Mouse (Mus musculus) stomach, embryonic 16.5 days (tissue): ENCODE data around the gene Olfr1385. TPM values are rescaled to one million over a fixed set of nuclear protein-coding genes. Genes with fewer than 3 reads are reported as not detected.
"Not testable (repeated sequence)": the region's sequence is repeated elsewhere in the genome, so short reads cannot be mapped to it uniquely, and the experiment has no call there.

ENCODE experiments used
- ATAC-seq: fragments of 200-750 bp; cut with Nextera tagmentation; 2 replicates; pipeline ENCODE4 v1.8.0; 2017; ENCODE audit warnings: moderate number of reproducible peaks, moderate TSS enrichment; ENCODE audit not compliant: insufficient read depth, low FRiP score
- H3K27ac ChIP-seq: fragments of 300-500 bp; sonication (generic); 2 replicates; pipeline ENCODE4 v1.5.1; 2014; ENCODE audit warnings: low read length
- H3K27me3 ChIP-seq: fragments of 300-500 bp; sonication (generic); 2 replicates; pipeline ENCODE4 v1.6.1; 2014; ENCODE audit warnings: low read length, control low read depth, mixed read lengths; ENCODE audit not compliant: control insufficient read depth, insufficient read depth
- H3K36me3 ChIP-seq: fragments of 300-500 bp; sonication (generic); 2 replicates; pipeline ENCODE4 v1.6.1; 2014; ENCODE audit warnings: low read length; ENCODE audit not compliant: control insufficient read depth, insufficient read depth
- H3K4me1 ChIP-seq: fragments of 300-500 bp; sonication (generic); 2 replicates; pipeline ENCODE4 v1.6.1; 2014; ENCODE audit warnings: low read length, control low read depth, mixed read lengths; ENCODE audit not compliant: control insufficient read depth, insufficient read depth
- H3K4me2 ChIP-seq: fragments of 300-500 bp; sonication (generic); 2 replicates; pipeline ENCODE4 v1.6.1; 2014; ENCODE audit warnings: low read depth, low read length, mixed read lengths
- H3K4me3 ChIP-seq: fragments of 300-500 bp; sonication (generic); replicated peaks from 2 replicates; pipeline ENCODE4 v1.5.1; 2014; ENCODE audit warnings: mild to moderate bottlenecking, low read length
- H3K9ac ChIP-seq: fragments of 300-500 bp; sonication (generic); 2 replicates; pipeline ENCODE4 v1.6.1; 2014; ENCODE audit warnings: low read length
- H3K9me3 ChIP-seq: fragments of 300-500 bp; sonication (generic); replicated peaks from 2 replicates; pipeline ENCODE4 v1.6.1; 2016; ENCODE audit warnings: low read length, control low read depth; ENCODE audit not compliant: control insufficient read depth
- WGBS: fragments of 180-500 bp; shearing (Covaris S2); extraction: QIAGEN DNeasy Blood & Tissue Kit; methylation state at CpG from one replicate; pipeline ENCODE4 v1.1.7; 2014; 5-methylcytosine and 5-hydroxymethylcytosine counted together
- polyA plus RNA-seq: library from polyadenylated mRNA; unstranded; fragments of >200 nt; fragmentation: Nextera tagmentation; extraction: Ambion mirVana; gene quantifications from 2 replicates; pipeline ENCODE4 v1.2.1, GENCODE M21; 2015

Olfr1385 gene
- polyA plus RNA-seq, 1 experiment from 2014 or later: not detected

DNA sequence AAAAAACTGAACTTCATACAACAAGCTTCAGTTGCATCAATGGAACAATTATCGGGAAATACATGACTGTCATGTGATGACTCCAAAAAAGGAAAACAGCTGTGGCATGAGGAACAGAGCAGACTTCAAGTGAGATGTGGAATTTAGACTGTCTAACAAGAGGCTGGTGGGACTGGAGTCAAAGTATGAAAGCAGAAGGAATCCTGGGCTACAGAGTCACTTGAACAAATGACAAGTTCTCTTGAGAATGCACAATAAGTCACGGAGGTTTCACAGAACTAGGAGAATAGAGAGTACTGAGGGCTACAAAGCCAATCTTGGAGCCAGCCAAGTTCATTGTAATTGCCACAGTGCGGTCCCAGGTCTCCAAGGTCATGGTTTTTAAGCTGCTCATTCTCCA is 54.3 kb downstream of the Olfr1385 start, which contains the start of gene Olfr1381:
Olfr1381 (plus strand) TSS at position 301 of the 400 bp plus-strand sequence.
- not testable (repeated sequence) for H3K36me3 ChIP-seq, H3K27ac ChIP-seq, H3K27me3 ChIP-seq, H3K4me3 ChIP-seq, H3K9me3 ChIP-seq, ATAC-seq, H3K4me2 ChIP-seq, H3K9ac ChIP-seq, H3K4me1 ChIP-seq
- 80% methylated on average over 3 of the region's 3 CpGs for WGBS

Other genes with a start within 250 kb of the Olfr1385 start
- gene Mgat1, start 244.9 kb upstream of the Olfr1385 start, polyA plus RNA-seq: 65.9 and 70.1 TPM in 2 replicates
- 0.10 TPM in 1 of 2 replicates, not detected in the other for gene Olfr1393, start 210.8 kb upstream of the Olfr1385 start, polyA plus RNA-seq
- 0.08 TPM in 1 of 2 replicates, not detected in the other for gene Olfr1392, start 203.8 kb upstream of the Olfr1385 start, polyA plus RNA-seq
- gene Olfr10, start 184.3 kb upstream of the Olfr1385 start, polyA plus RNA-seq: not detected in 2 replicates
- not detected in 2 replicates for gene Olfr1391, start 166.3 kb upstream of the Olfr1385 start, polyA plus RNA-seq
- not detected in 2 replicates for gene Olfr1390, start 153.9 kb upstream of the Olfr1385 start, polyA plus RNA-seq
- not detected in 2 replicates for gene Olfr1389, start 66.0 kb upstream of the Olfr1385 start, polyA plus RNA-seq
- gene Olfr1388, start 52.4 kb upstream of the Olfr1385 start, polyA plus RNA-seq: 0.18 TPM in 1 of 2 replicates, not detected in the other
- not detected in 2 replicates for gene Olfr1387, start 33.7 kb upstream of the Olfr1385 start, polyA plus RNA-seq
- gene Olfr1386, start 24.0 kb upstream of the Olfr1385 start, polyA plus RNA-seq: not detected in 2 replicates
- not detected in 2 replicates for gene Olfr1384, start 17.7 kb downstream of the Olfr1385 start, polyA plus RNA-seq
- gene Olfr1383, start 30.6 kb downstream of the Olfr1385 start, polyA plus RNA-seq: not detected in 2 replicates
- not detected in 2 replicates for gene Olfr1382, start 39.2 kb downstream of the Olfr1385 start, polyA plus RNA-seq
- not detected in 2 replicates for gene Olfr1381, start 54.4 kb downstream of the Olfr1385 start, polyA plus RNA-seq
- not detected in 2 replicates for gene Olfr1380, start 67.8 kb downstream of the Olfr1385 start, polyA plus RNA-seq
- gene Flt4, start 120.2 kb downstream of the Olfr1385 start, polyA plus RNA-seq: 5.5 and 5.8 TPM in 2 replicates
- gene Scgb3a1, start 174.5 kb downstream of the Olfr1385 start, polyA plus RNA-seq: not detected in 2 replicates
- 30.9 and 33.7 TPM in 2 replicates for gene Cnot6, start 223.7 kb downstream of the Olfr1385 start, polyA plus RNA-seq